In the genomic region with DNA sequence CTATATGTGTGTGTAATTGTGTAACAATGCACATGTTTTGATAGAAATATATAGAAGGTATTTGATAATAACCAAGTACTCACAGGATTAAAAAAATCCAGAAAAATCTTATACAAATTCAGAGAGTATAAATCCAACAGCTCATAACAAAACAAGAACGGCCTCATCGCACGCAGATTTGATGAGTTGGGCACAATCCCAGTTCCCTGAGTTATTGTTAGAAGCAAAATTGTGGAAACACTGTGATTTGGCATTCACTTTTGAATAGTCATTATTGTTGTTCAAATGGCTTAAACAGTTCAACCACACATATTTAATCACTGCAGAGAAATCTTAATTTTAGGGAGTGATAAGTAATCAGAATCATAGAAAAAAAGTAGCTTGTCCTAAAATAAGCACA, we compare ENCODE assay signal across 22 mouse cellular contexts.
DNase-seq lines count a peak whose midpoint lies in the region; ATAC-seq and TF ChIP-seq lines count a peak whose summit lies in the region.
"Had no signal": no experiment of that assay in that cellular context is flagged by ENCODE, and none has a peak within 500 bp of the region (broad histone marks: within the 10 kb centered on the region; RNA-seq: fewer than 3 reads in every experiment).

No protein-coding gene starts in this region.

- no peaks in the 10 kb centered on the region for H3K4me1 ChIP-seq in forebrain, postnatal 0 days (ENCODE audit: insufficient read depth)
- no peaks in the 10 kb centered on the region for H3K4me1 ChIP-seq in forebrain, embryonic 15.5 days
- H3K4me1 ChIP-seq in intestine, embryonic 15.5 days (replicated peaks), result no peaks in the 10 kb centered on the region
- H3K4me1 ChIP-seq: heart, embryonic 13.5 days; hindbrain, embryonic 12.5 days; hindbrain, embryonic 15.5 days had no signal

- H3K9ac ChIP-seq in forebrain, postnatal 0 days, result no peak overlapping the region
- no peak overlapping the region for H3K9ac ChIP-seq in forebrain, embryonic 15.5 days (replicated peaks)
- H3K9ac ChIP-seq in intestine, embryonic 15.5 days, result no peak overlapping the region
- H3K9ac ChIP-seq: forebrain, embryonic 13.5 days; heart, embryonic 13.5 days; hindbrain, embryonic 12.5 days; hindbrain, embryonic 15.5 days had no signal

- ATAC-seq in forebrain, postnatal 0 days, result no peak
- no peak for ATAC-seq in forebrain, embryonic 15.5 days (replicated peaks)
- ATAC-seq in intestine, embryonic 15.5 days, result no peak
- ATAC-seq: forebrain, embryonic 13.5 days; Patski had no signal

- H3K27ac ChIP-seq in forebrain, postnatal 0 days (ENCODE audit: low read depth, low read length), result no peak overlapping the region
- no peak overlapping the region for H3K27ac ChIP-seq in forebrain, embryonic 15.5 days (replicated peaks)
- H3K27ac ChIP-seq in intestine, embryonic 15.5 days, result no peak overlapping the region
- H3K27ac ChIP-seq: forebrain, embryonic 10.5 days; forebrain, embryonic 13.5 days; heart, embryonic 13.5 days; hindbrain, embryonic 12.5 days; hindbrain, embryonic 15.5 days had no signal

- no peak overlapping the region for H3K4me2 ChIP-seq in forebrain, postnatal 0 days (ENCODE audit: low read depth)
- H3K4me2 ChIP-seq in forebrain, embryonic 15.5 days (replicated peaks), result no peak overlapping the region
- no peak overlapping the region for H3K4me2 ChIP-seq in intestine, embryonic 15.5 days (replicated peaks)
- H3K4me2 ChIP-seq: forebrain, embryonic 13.5 days; heart, embryonic 13.5 days; hindbrain, embryonic 12.5 days; hindbrain, embryonic 15.5 days had no signal

- H3K4me3 ChIP-seq in forebrain, postnatal 0 days (ENCODE audit: low read depth, low read length), result no peak overlapping the region
- no peak overlapping the region for H3K4me3 ChIP-seq in forebrain, embryonic 15.5 days
- H3K4me3 ChIP-seq in intestine, embryonic 15.5 days (replicated peaks), result no peak overlapping the region
- H3K4me3 ChIP-seq: forebrain, embryonic 10.5 days; forebrain, embryonic 13.5 days; heart, embryonic 13.5 days; hindbrain, embryonic 12.5 days; hindbrain, embryonic 15.5 days had no signal

- 34% methylated on average over 3 of the region's 3 CpGs for WGBS in forebrain, postnatal 0 days
- 48% methylated on average over 3 of the region's 3 CpGs for WGBS in forebrain, embryonic 15.5 days
- WGBS in intestine, embryonic 15.5 days, result 82% methylated on average over 3 of the region's 3 CpGs

- no peaks in the 10 kb centered on the region for H3K36me3 ChIP-seq in forebrain, postnatal 0 days (ENCODE audit: insufficient read depth)
- H3K36me3 ChIP-seq in forebrain, embryonic 15.5 days, result no peaks in the 10 kb centered on the region
- H3K36me3 ChIP-seq in intestine, embryonic 15.5 days, result no peaks in the 10 kb centered on the region
- H3K36me3 ChIP-seq: forebrain, embryonic 10.5 days; heart, embryonic 13.5 days; hindbrain, embryonic 12.5 days; hindbrain, embryonic 15.5 days had no signal

- DNase-seq in forebrain, postnatal 0 days, result peak; percentile 40
- peak; percentile 32 to 36 for DNase-seq in right cerebral cortex, postnatal 10 days (ENCODE audit: low spot score in 2 of 2)
- DNase-seq in right cerebral cortex, postnatal 25 days, result no peak
- peak; percentile 21 for DNase-seq in layer of hippocampus, adult 9-10 months (ENCODE audit: low spot score)
- peak; percentile 28 for DNase-seq in telencephalon, adult 2 months (ENCODE audit: low read depth, low spot score)
- DNase-seq in left cerebral cortex, adult 8-10 months (ENCODE audit: low spot score in 2 of 2), result no peak
- DNase-seq: adrenal gland, adult 8-10 months; adrenal gland, postnatal 25 days; cerebellum, adult 18-20 months; cerebellum, adult 9-10 months; cerebellum, postnatal 14 days; gastrocnemius, postnatal 25 days; heart, adult 18-20 months; heart, postnatal 14 days had no signal

- TF ChIP-seq CTCF in forebrain, postnatal 0 days (IDR thresholded peaks at IDR 0.05; ENCODE audit: low read depth), result no peak

- no peaks in the 10 kb centered on the region for H3K9me3 ChIP-seq in forebrain, postnatal 0 days (ENCODE audit: low read length)
- H3K9me3 ChIP-seq in forebrain, embryonic 15.5 days, result no peaks in the 10 kb centered on the region
- H3K9me3 ChIP-seq in intestine, embryonic 15.5 days, result no peaks in the 10 kb centered on the region
- H3K9me3 ChIP-seq: forebrain, embryonic 10.5 days; forebrain, embryonic 13.5 days; heart, embryonic 13.5 days; hindbrain, embryonic 12.5 days; hindbrain, embryonic 15.5 days had no signal

- H3K27me3 ChIP-seq in forebrain, postnatal 0 days (ENCODE audit: insufficient read depth, low read length), result no peaks in the 10 kb centered on the region
- H3K27me3 ChIP-seq in forebrain, embryonic 15.5 days, result no peaks in the 10 kb centered on the region
- H3K27me3 ChIP-seq in intestine, embryonic 15.5 days (replicated peaks), result no peaks in the 10 kb centered on the region
- H3K27me3 ChIP-seq: forebrain, embryonic 13.5 days; heart, embryonic 13.5 days; hindbrain, embryonic 12.5 days; hindbrain, embryonic 15.5 days; Patski had no signal

Comparison
In these comparisons a context has a peak if more than half of its experiments do, and no peak if none do; other contexts are left out.
1. DNase-seq: peak in forebrain, postnatal 0 days (single experiment), right cerebral cortex, postnatal 10 days (2 of 2), layer of hippocampus, adult 9-10 months (single experiment) and telencephalon, adult 2 months (single experiment); none in right cerebral cortex, postnatal 25 days (single experiment) and left cerebral cortex, adult 8-10 months (0 of 2).